Mouse (Mus musculus) small intestine, adult 2 months (tissue): ENCODE measurements around the gene Cog4.
"Not testable (repeated sequence)": the region's sequence is repeated elsewhere in the genome, so short reads cannot be mapped to it uniquely, and the experiment has no call there.

Experiments
- CTCF ChIP-seq: fragments of 200-500 bp; IDR thresholded peaks from 2 replicates; pipeline ENCODE4 v1.5.1; 2012; ENCODE audit warnings: low read depth, mild to moderate bottlenecking, control low read depth, inconsistent platforms, low read length, moderate library complexity, mixed read lengths; ENCODE audit not compliant: insufficient replicate concordance, insufficient read length; ENCODE audit errors: extremely low read depth
- POLR2A ChIP-seq: fragments of 200-500 bp; IDR thresholded peaks from 2 replicates; pipeline ENCODE4 v1.6.1; 2012; ENCODE audit warnings: low read depth, mild to moderate bottlenecking, control low read depth, inconsistent platforms, low read length, moderate library complexity

- not testable (repeated sequence) for TF ChIP-seq POLR2A, CTCF
Measured at GRCm38 (mm10) chr8:110909850-110910249, 63.5 kb downstream of the Cog4 start.
